Mouse (Mus musculus) large intestine, adult 2 months (tissue): ENCODE measurements around the gene Cacna2d4. TPM values are rescaled to one million over a fixed set of nuclear protein-coding genes. Genes with fewer than 3 reads are reported as not detected.
"Not testable (repeated sequence)": the region's sequence is repeated elsewhere in the genome, so short reads cannot be mapped to it uniquely, and the experiment has no call there.

Experiments
- DNase-seq: peaks from one replicate; pipeline ENCODE4 v3.0.0-alpha.2; 2012; ENCODE audit warnings: low read depth, low spot score
- WGBS: fragments of 180-500 bp; shearing (Covaris S2); methylation state at CpG from one replicate; pipeline ENCODE4 v1.1.7; 2018; 5-methylcytosine and 5-hydroxymethylcytosine counted together
- polyA plus RNA-seq: library from polyadenylated mRNA; depleted of rRNA; stranded (reverse); fragments of >200 nt; gene quantifications from 2 replicates; pipeline ENCODE4 v1.2.3, GENCODE M21; 2012

Gene Cacna2d4
- polyA plus RNA-seq, 1 experiment: 0.37 TPM

GRCm38 (mm10) chr6:119332111-119332510 is 95.8 kb downstream of the Cacna2d4 start:
- no peak for DNase-seq
- WGBS: 17% methylated on average over 1 of the region's 1 CpGs

DNA sequence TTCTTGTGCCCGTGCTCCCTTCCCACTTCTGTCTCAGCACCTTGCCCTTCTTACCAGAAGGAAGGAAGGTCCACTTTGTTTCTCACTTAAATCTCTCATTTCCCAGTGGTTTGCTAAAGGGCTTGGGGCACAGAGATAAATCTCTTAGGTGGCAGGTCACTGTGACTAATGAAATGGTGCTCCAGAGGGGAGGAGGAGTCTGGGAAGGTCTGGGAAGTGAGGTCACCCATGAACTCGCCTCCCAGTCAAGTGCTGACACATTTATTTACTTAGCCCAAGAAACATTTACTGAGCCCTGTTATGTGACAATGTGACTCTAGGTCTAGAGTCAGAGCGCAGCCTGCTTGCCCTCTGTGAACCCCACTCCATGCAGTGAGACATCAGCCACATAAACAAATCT is 96.9 kb downstream of the Cacna2d4 start:
- peak; percentile 16 for DNase-seq
- 5% methylated on average over 3 of the region's 3 CpGs for WGBS

- WGBS: 58% methylated on average over 3 of the region's 3 CpGs
Measured at GRCm38 (mm10) chr6:119333831-119334230, 97.5 kb downstream of the Cacna2d4 start.

GRCm38 (mm10) chr6:119336124-119336523 is 99.8 kb downstream of the Cacna2d4 start:
- DNase-seq: no peak
- 47% methylated on average over 7 of the region's 7 CpGs for WGBS

More at GRCm38 (mm10) chr6:119333831-119334230, 97.5 kb downstream of the Cacna2d4 start:
- DNase-seq: no peak

DNA sequence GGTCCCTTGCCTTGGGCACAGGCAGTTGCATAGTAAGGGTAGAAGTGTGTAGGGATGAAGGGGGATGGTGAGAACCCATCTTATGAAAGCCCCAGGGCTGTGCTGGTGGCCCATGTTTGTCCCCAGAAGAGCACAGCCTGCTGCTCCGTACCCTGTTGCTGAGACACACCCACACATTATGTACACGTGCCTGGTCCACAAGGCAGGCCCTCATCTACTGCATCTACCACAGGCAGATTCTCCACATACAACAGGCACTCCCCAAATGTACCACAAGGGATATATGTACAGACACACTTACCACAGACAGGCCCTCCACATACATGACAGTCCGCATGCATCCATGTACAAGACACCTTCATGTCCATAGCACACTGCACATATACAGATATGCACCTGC is 101.0 kb downstream of the Cacna2d4 start:
- WGBS: 52% methylated on average over 3 of the region's 3 CpGs
- DNase-seq: no peak

- no peak for DNase-seq
- WGBS: 59% methylated on average over 11 of the region's 11 CpGs
Measured at GRCm38 (mm10) chr6:119338121-119338912, 102.0 kb downstream of the Cacna2d4 start.

DNA sequence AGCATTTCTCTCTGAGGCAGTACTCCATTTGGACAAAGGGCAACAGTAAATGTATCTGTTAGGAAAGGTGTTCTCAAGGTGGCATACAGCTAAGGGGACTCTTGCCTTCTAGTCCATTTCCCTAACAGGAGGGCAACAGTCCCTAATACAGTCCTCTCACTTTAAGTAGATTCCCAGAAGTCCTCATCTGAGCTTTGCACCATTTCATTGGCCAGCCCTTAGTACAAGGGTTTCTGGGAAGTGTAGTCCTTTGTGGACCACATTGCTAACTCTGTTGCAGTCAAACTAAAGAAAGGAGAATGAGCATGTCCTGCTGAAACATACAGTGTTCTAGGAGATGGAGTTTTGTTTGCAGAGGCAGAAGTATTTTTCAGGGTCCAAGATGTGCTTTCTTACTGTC is 105.1 kb downstream of the Cacna2d4 start:
- no peak for DNase-seq

DNA sequence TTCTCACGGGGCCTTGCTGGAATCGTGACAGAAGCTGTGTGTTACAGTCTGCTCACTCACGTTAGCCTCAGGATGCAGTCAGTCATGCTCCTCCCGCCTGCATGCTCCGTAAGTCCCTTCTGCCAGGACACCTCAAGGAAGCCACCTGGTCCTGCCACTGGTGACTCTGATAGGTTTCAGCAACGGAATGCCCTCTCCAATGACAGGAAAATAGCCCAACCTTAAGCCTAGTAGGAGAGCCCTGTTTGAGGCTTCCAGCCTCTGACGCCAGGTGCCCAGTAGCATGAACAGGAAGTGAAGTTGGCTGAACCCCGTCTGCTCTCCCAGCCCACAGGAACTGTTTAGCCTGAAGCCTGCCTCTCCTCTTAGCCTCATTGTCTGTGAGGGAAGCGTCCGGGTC is 109.9 kb downstream of the Cacna2d4 start:
- 46% methylated on average over 10 of the region's 10 CpGs for WGBS
- no peak for DNase-seq

DNA sequence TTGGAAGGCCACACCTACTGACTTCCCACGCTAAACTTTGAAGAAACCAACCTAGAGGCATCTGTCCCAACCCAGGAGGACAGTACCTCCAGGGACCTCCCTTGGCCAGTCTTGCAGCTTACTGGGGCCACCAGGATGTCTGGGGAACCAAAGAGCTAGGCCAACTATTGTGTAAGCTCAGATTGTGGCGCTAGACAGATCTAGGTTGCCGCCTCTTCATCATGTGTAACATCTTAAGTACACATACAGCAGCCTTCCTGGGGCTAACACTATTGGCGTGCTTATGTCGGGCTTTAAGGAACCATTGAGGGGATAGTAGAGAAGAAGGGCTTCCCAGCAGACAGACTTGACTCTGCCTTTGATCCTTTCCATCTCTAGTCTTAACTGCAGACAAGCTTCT is 111.5 kb downstream of the Cacna2d4 start:
- 68% methylated on average over 5 of the region's 5 CpGs for WGBS

DNA sequence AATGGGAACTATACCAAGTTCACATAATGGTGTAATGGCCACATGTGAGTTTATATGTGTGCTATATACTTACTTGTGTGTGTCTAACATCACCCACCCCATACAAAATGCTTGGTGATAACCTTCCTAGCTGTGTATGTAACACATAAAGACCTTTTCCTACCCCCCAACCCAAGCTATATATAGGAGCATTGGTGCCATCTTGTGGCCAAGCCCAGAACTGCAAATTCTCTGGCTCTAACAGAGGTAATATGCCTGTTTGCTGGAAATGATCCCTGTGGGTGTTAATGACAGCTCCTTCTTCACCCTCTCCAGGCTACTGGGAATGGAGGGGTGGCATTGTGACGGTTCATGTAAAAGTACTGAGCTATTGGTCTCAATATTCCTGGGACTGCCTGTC is 111.9 kb downstream of the Cacna2d4 start:
- DNase-seq: peak; percentile 21
- 0% methylated on average over 1 of the region's 1 CpGs for WGBS

More for the DNA sequence above, 111.5 kb downstream of the Cacna2d4 start:
- no peak for DNase-seq

DNA sequence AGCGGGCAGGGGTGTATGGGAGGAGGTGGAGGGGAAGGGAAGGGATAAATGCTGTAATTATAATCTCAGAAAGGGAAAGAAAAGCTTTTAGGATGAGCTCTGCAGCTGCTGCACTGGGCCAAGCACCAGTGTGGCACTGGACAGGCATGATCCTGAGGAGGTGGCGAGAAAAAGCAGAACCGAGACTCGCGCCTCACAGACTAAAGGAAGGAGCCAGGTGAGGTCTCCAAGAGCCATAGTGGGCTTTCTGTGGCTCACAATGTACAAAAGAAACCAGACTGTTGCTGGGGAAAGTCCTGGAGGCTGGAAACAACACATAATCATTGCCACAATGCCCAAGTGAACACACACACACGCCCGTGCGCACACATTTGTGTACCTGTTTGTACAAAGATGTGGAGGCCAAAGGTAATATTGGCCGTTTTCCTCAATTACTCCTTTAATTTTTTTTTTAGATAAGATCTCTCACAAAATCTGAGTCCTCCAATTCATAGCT is 114.4 kb downstream of the Cacna2d4 start:
- DNase-seq: no peak
- WGBS: 72% methylated on average over 9 of the region's 9 CpGs

DNA sequence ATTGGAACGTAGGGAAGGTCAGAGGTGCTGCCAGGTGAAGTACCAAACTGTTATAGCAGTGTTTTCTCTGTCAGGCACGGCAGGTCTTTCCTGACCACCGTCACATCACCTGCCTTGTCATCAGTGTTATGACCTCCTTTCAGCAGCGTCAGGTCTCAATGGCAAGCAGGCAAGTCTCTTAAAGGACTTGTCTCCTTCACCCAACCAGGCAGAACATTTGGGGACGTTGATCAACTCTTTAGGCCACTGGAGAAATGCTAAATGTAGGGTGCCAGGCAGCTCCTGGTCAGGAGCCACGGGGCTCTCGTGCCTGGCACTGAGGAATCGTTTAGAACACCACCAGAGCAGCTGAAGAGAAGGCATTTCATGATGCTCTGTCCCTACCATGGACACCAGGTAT is 115.3 kb downstream of the Cacna2d4 start:
- WGBS: 77% methylated on average over 8 of the region's 8 CpGs

DNA sequence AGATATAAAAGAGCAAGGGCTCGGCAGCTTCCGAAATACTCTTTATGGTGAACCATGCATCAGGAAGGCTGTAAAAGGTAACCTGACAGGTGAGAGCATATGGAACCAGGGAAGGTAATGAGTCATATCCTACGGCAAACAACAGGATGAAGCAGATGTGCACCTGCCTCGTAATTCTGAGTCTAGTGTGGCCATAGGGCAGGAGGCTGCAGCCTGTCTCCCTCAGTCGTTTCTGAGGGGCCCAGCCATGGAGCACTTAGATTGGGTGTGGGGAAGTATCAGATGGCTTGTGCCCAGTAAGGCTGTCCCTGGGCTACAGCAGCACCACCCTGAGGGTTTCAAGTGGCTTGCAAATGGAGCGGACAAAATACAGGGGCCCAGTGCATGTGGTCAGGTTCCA is 116.2 kb downstream of the Cacna2d4 start:
- 27% methylated on average over 6 of the region's 6 CpGs for WGBS
- peak; percentile 45 for DNase-seq

More for the DNA sequence above, 115.3 kb downstream of the Cacna2d4 start:
- no peak for DNase-seq

DNA sequence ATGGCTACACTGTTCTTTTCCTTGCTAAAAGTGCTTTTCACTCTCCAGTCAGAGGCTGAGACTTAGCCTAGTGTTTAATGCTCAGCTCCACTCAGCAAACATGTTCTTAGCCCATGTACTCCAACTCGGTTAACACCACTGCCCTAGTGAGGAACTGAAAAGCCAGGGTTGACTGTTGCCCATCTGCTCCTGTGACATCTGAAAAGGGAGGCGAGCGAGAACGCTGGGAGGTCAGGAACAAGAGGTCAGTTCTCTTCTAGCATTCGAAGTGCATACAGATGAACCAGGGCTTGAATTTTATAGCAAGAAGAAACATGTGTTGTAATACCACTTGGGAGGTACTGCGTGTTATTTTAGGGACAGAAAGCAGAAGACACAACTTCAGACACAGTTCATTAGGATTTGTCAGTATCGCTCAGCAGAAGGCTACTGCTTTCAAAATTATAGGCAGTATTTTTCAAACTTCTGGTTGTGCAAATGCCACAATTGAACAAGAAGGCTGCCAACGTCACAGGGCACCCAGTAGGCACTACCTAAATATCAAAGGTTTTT is 121.8 kb downstream of the Cacna2d4 start:
- DNase-seq: no peak
- 93% methylated on average over 8 of the region's 8 CpGs for WGBS

DNA sequence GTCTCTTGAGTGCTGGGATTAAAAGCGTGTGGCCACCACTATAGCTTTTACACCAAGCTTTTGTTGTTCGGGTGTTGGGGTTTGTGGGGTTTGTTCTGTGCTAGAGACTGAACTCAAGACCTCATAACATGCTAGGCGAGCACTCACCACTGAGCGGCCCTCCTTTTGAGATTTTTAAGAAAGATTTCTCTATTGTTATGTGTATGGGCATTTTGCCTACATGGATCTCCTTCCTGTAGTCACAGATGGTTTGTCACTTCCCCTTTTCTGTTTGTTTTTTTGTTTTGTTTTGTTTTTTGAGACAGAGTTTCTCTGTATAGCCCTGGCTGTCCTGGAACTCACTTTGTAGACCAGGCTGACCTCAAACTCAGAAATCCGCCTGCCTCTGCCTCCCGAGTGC is 123.9 kb downstream of the Cacna2d4 start:
- not testable (repeated sequence) for DNase-seq
- 91% methylated on average over 6 of the region's 6 CpGs for WGBS

GRCm38 (mm10) chr6:119360925-119361702 is 124.8 kb downstream of the Cacna2d4 start:
- 89% methylated on average over 3 of the region's 3 CpGs for WGBS
- no peak for DNase-seq

- DNase-seq: no peak
- WGBS: 97% methylated on average over 5 of the region's 5 CpGs
Measured at GRCm38 (mm10) chr6:119363593-119363992, 127.3 kb downstream of the Cacna2d4 start.

- WGBS: 47% methylated on average over 4 of the region's 4 CpGs
- DNase-seq: not testable (repeated sequence)
Measured at GRCm38 (mm10) chr6:119366800-119367199, 130.5 kb downstream of the Cacna2d4 start.

DNA sequence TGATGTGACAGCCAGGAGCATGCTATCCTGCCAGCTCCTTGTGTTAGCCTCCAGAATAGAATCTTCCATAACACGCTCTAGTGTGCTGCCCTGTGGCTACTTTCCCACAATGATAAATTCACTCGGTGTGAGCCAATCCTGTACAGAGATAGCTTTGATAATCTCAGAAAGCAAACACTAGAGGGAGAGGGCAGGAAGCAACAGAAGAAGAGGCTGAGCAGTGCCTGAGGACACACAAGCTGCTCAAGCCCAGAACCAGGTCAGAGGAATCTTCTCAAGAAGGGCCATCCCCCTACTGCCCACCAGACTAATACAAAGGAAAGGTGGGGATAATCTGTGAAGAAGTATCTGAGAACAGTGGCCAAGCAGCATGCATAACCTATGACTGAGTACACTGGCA is 131.1 kb downstream of the Cacna2d4 start:
- DNase-seq: no peak
- WGBS: 61% methylated on average over 2 of the region's 2 CpGs

- DNase-seq: no peak
Measured at GRCm38 (mm10) chr6:119371624-119372023, 135.3 kb downstream of the Cacna2d4 start.
